Mouse (Mus musculus): ENCODE measurements at regions not wholly inside any gene's neighbourhood (a gene's known extent, or its start where the extent isn't known, plus 50 kb on each side); places are given as distances from the start of the nearest gene placed in this dataset.

DNA sequence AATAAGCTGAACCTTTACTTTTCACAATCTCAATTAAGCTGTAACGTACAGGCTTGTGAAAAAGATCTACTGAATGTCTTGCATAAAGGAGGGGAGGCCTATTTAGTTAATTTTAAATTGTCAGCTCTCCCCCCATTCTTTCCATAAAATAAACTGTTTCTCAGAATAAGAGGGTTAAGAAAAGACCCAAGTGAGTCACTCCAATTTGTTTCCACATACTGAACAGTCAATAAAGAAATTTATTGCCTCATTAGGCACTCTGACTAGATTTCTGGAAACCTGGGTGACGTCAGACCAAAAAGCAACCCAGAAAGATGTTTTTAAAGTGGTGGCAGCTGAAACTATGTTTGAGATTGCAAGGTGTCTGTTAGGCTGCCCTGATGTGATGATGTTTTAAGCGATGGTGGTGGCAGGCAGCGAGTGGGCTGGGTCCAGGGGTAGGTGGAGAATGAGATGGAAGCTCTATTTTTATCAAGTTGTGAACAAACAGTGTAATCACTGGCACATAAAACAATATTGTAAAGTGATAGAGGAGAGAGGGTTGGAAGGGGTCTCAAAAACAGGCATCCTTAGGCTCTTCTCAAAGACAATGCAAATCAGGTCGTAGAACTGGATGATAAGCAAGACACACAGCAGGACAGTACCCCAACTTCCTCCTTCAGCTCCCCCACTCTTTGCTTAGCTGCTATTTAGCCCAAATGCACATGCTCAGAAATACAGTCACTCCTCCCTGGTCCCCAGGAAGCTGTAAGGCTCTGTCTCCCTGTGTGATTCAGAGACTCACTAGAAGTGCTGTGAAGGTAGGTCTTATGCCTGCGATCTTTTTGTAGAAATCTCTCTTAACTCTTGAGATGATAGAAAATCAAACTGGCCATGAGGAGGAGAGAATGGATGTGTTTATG lies 288.0 kb downstream of the Usp25 start:
- 53% methylated on average over 6 of the region's 6 CpGs for WGBS
- Histone ChIP-seq H3K4me2 (no peak overlapping the region), H3K36me3 (no peaks in the 10 kb centered on the region), H3K27me3 (replicated peaks) (no peaks in the 10 kb centered on the region), H3K9ac (replicated peaks) (no peak overlapping the region), H3K9me3 (replicated peaks) (no peaks in the 10 kb centered on the region), H3K27ac (replicated peaks) (no peak overlapping the region), H3K4me3 (replicated peaks) (no peak overlapping the region), H3K4me1 (peaks cover 5% of the 10 kb centered on the region; the same call in 1 of the 2 replicates)
- no peak for ATAC-seq (ENCODE audit: low FRiP score)

DNA sequence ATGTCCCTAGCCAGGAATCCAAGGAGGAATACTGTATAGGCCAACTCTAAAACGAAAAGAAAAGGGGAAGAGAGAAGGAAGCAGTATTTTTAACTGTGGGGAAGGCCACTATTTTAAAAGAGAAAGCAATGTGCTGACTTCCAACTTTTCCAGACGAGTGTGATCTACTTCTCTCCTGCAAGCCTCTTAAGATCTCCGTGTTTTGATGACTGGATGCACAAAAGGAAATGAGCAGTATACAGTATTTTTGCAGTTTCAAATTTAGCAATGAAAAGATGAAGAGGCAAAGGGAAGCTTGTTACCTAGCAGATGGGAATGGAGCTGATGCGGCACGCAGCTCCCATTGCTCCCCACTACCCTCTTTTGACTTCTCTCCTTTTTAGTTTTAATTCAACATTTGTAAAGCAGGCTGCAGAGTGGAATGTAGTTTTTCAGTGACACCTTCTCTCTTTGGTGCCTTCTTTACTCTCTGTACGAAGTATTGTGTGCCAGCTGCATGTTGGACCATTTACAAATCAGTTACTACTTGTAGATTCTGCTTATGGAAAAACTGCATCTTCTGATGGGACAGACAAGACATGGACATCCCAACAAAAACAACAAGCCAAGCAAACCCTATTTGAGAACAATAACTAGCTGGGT lies 287.2 kb downstream of the Usp25 start:
- ATAC-seq (ENCODE audit: low FRiP score), result no peak
- H3K9ac ChIP-seq (replicated peaks), result no peak overlapping the region
- H3K4me3 ChIP-seq (replicated peaks), result no peak overlapping the region
- H3K4me2 ChIP-seq, result no peak overlapping the region
- no peak overlapping the region for H3K27ac ChIP-seq (replicated peaks)
- H3K27me3 ChIP-seq (replicated peaks), result no peaks in the 10 kb centered on the region
- H3K9me3 ChIP-seq (replicated peaks), result no peaks in the 10 kb centered on the region
- peaks cover 5% of the 10 kb centered on the region for H3K4me1 ChIP-seq
- WGBS, result 57% methylated on average over 6 of the region's 6 CpGs
- no peaks in the 10 kb centered on the region for H3K36me3 ChIP-seq

DNA sequence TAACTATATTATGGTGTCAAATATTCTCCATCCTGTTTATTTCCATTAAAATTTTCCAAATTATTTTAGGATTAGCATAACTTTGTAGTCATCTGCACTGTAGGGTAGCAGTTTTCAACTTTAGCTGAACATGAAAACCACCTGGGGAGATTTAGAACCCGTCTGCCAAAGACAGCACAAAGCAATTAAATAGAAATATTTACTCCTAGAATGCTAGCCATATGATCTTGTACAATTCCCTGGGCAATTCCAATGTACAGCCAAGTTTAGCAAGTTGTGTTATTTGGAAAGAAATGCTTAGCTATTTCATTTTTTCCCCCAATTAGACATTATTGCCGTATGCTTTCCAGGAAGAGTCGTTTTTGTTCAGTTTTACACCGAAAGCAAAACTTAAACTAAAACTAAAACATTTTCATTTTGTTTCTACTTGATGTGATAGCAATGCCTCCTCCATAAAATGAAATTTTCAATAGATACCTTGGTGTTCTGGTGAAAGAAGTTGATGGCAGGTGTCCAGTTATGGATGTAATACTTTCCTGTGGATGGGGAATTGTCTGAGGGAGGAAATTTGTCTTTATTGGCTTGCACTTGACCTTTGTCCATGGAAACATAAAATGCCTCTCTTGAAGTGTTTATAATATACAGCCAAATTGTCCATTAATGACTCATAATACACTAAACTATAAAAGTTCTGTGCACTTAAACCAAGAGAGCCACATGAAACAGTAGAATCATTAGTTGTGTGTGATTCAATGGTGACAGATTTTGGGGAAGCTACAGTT lies 282.3 kb downstream of the Usp25 start:
- Histone ChIP-seq H3K4me1 (peaks cover 13% of the 10 kb centered on the region), H3K36me3 (no peaks in the 10 kb centered on the region), H3K9me3 (replicated peaks) (no peaks in the 10 kb centered on the region), H3K27ac (replicated peaks) (no peak overlapping the region), H3K4me3 (replicated peaks) (no peak overlapping the region), H3K9ac (replicated peaks) (no peak overlapping the region), H3K27me3 (replicated peaks) (no peaks in the 10 kb centered on the region), H3K4me2 (no peak overlapping the region)
- 63% methylated on average over 4 of the region's 4 CpGs for WGBS
- ATAC-seq (ENCODE audit: low FRiP score), result no peak

DNA sequence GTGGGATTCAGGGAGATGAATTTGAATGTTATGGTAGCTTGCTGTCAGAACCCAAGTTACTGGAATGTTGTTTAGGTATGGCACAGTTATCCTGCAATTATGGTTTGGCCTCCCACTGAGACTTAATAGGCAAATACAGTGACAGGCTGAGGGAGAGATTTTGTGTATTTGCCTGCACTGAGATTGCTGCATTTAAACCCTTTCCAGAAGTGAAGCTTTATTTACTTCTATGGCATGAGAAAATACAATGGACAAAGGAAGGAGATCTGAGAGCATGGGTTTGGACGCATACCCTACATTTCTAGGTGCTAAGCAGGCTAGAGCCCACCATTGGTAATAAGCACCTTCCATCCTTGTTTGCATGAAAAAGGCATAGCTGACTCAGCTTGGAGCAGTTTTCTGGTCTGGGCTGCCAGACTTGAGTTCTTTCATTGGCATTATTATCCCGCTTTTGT lies 278.8 kb downstream of the Usp25 start:
- Histone ChIP-seq H3K4me3 (replicated peaks) (no peak overlapping the region), H3K9me3 (replicated peaks) (no peaks in the 10 kb centered on the region), H3K36me3 (no peaks in the 10 kb centered on the region), H3K4me2 (peak overlapping the region; percentile 3; the same call in 1 of the 2 replicates), H3K27me3 (replicated peaks) (no peaks in the 10 kb centered on the region), H3K4me1 (peaks cover 8% of the 10 kb centered on the region), H3K9ac (replicated peaks) (no peak overlapping the region), H3K27ac (replicated peaks) (peak overlapping the region; percentile 45)
- WGBS, result 68% methylated on average over 2 of the region's 2 CpGs
- no peak for ATAC-seq (ENCODE audit: low FRiP score)

- Histone ChIP-seq H3K4me1 (peaks cover 8% of the 10 kb centered on the region), H3K27ac (replicated peaks) (peak overlapping the region; percentile 45), H3K27me3 (replicated peaks) (no peaks in the 10 kb centered on the region), H3K4me2 (peak overlapping the region; percentile 3; the same call in 1 of the 2 replicates), H3K9ac (replicated peaks) (no peak overlapping the region), H3K4me3 (replicated peaks) (no peak overlapping the region), H3K36me3 (no peaks in the 10 kb centered on the region), H3K9me3 (replicated peaks) (no peaks in the 10 kb centered on the region)
- ATAC-seq (ENCODE audit: low FRiP score), result no peak
- 55% methylated on average over 8 of the region's 8 CpGs for WGBS
Measured at GRCm38 (mm10) chr16:77291723-77292316, 278.3 kb downstream of the Usp25 start.

GRCm38 (mm10) chr16:77284205-77284604 lies 270.7 kb downstream of the Usp25 start:
- H3K9ac ChIP-seq (replicated peaks), result no peak overlapping the region
- no peak for ATAC-seq (ENCODE audit: low FRiP score)
- no peaks in the 10 kb centered on the region for H3K27me3 ChIP-seq (replicated peaks)
- no peaks in the 10 kb centered on the region; the same call in 1 of the 2 replicates for H3K4me1 ChIP-seq
- no peaks in the 10 kb centered on the region for H3K9me3 ChIP-seq (replicated peaks)
- no peak overlapping the region for H3K27ac ChIP-seq (replicated peaks)
- no peak overlapping the region for H3K4me2 ChIP-seq
- 76% methylated on average over 4 of the region's 4 CpGs for WGBS
- H3K4me3 ChIP-seq (replicated peaks), result no peak overlapping the region
- no peaks in the 10 kb centered on the region; the same call in 1 of the 2 replicates for H3K36me3 ChIP-seq

GRCm38 (mm10) chr16:77279916-77280315 lies 266.4 kb downstream of the Usp25 start:
- no peak overlapping the region for H3K27ac ChIP-seq (replicated peaks)
- 95% methylated on average over 4 of the region's 4 CpGs for WGBS
- H3K9me3 ChIP-seq (replicated peaks), result no peaks in the 10 kb centered on the region
- H3K4me2 ChIP-seq, result no peak overlapping the region
- no peaks in the 10 kb centered on the region; the same call in 1 of the 2 replicates for H3K36me3 ChIP-seq
- H3K27me3 ChIP-seq (replicated peaks), result no peaks in the 10 kb centered on the region
- no peak overlapping the region for H3K9ac ChIP-seq (replicated peaks)
- no peak overlapping the region for H3K4me3 ChIP-seq (replicated peaks)
- no peaks in the 10 kb centered on the region; the same call in 1 of the 2 replicates for H3K4me1 ChIP-seq
- ATAC-seq (ENCODE audit: low FRiP score), result no peak

GRCm38 (mm10) chr16:77279495-77279894 lies 266.0 kb downstream of the Usp25 start:
- ATAC-seq (ENCODE audit: low FRiP score), result no peak
- 71% methylated on average over 2 of the region's 2 CpGs for WGBS

GRCm38 (mm10) chr16:77273306-77273705 lies 259.8 kb downstream of the Usp25 start:
- Histone ChIP-seq H3K4me3 (replicated peaks) (no peak overlapping the region), H3K9me3 (replicated peaks) (no peaks in the 10 kb centered on the region), H3K4me2 (no peak overlapping the region), H3K9ac (replicated peaks) (no peak overlapping the region), H3K27ac (replicated peaks) (no peak overlapping the region), H3K4me1 (no peaks in the 10 kb centered on the region), H3K27me3 (replicated peaks) (no peaks in the 10 kb centered on the region), H3K36me3 (no peaks in the 10 kb centered on the region)
- 67% methylated on average over 3 of the region's 3 CpGs for WGBS
- no peak for ATAC-seq (ENCODE audit: low FRiP score)

More at GRCm38 (mm10) chr16:77279495-77279894, 266.0 kb downstream of the Usp25 start:
- no peak overlapping the region for H3K9ac ChIP-seq (replicated peaks)
- H3K36me3 ChIP-seq, result no peaks in the 10 kb centered on the region; the same call in 1 of the 2 replicates
- no peak overlapping the region for H3K4me2 ChIP-seq
- no peaks in the 10 kb centered on the region for H3K9me3 ChIP-seq (replicated peaks)
- no peak overlapping the region for H3K4me3 ChIP-seq (replicated peaks)
- no peak overlapping the region for H3K27ac ChIP-seq (replicated peaks)
- no peaks in the 10 kb centered on the region for H3K27me3 ChIP-seq (replicated peaks)
- H3K4me1 ChIP-seq, result no peaks in the 10 kb centered on the region; the same call in 1 of the 2 replicates

DNA sequence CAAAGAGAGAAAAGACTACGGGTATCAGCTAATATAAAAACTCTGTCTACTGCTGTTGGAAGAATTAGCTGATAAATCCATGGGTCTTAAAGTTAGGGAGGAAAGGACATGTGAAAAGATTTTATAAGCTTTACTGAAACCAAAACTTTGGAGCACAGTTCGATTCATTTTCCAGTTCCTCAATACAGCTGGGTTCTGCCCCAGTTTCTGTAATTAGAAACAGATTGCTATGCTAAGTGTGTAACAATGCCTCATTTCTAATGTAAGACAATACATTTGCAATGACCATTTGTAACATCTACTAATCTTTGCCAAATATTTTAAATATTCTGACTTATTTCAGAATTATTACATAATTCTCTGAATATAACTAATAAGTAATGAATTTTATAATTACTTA lies 255.4 kb downstream of the Usp25 start:
- Histone ChIP-seq H3K9me3 (replicated peaks) (no peaks in the 10 kb centered on the region), H3K4me1 (no peaks in the 10 kb centered on the region), H3K27ac (replicated peaks) (no peak overlapping the region), H3K27me3 (replicated peaks) (no peaks in the 10 kb centered on the region), H3K36me3 (no peaks in the 10 kb centered on the region), H3K4me2 (no peak overlapping the region), H3K4me3 (replicated peaks) (no peak overlapping the region), H3K9ac (replicated peaks) (no peak overlapping the region)
- ATAC-seq (ENCODE audit: low FRiP score), result no peak
- 77% methylated on average over 2 of the region's 2 CpGs for WGBS

GRCm38 (mm10) chr16:77267679-77268078 lies 254.2 kb downstream of the Usp25 start:
- Histone ChIP-seq H3K4me3 (replicated peaks) (no peak overlapping the region), H3K36me3 (no peaks in the 10 kb centered on the region), H3K9ac (replicated peaks) (no peak overlapping the region), H3K4me2 (no peak overlapping the region), H3K27ac (replicated peaks) (no peak overlapping the region), H3K27me3 (replicated peaks) (no peaks in the 10 kb centered on the region), H3K4me1 (no peaks in the 10 kb centered on the region), H3K9me3 (replicated peaks) (no peaks in the 10 kb centered on the region)
- no peak for ATAC-seq (ENCODE audit: low FRiP score)
